Mouse (Mus musculus): ENCODE results near the gene Zfp664. TPM values are rescaled to one million over a fixed set of nuclear protein-coding genes. Genes with fewer than 3 reads are reported as not detected.

Gene Zfp664
- polyA plus RNA-seq (2012), result 36.7 and 48.8 TPM in 2 replicates

DNA sequence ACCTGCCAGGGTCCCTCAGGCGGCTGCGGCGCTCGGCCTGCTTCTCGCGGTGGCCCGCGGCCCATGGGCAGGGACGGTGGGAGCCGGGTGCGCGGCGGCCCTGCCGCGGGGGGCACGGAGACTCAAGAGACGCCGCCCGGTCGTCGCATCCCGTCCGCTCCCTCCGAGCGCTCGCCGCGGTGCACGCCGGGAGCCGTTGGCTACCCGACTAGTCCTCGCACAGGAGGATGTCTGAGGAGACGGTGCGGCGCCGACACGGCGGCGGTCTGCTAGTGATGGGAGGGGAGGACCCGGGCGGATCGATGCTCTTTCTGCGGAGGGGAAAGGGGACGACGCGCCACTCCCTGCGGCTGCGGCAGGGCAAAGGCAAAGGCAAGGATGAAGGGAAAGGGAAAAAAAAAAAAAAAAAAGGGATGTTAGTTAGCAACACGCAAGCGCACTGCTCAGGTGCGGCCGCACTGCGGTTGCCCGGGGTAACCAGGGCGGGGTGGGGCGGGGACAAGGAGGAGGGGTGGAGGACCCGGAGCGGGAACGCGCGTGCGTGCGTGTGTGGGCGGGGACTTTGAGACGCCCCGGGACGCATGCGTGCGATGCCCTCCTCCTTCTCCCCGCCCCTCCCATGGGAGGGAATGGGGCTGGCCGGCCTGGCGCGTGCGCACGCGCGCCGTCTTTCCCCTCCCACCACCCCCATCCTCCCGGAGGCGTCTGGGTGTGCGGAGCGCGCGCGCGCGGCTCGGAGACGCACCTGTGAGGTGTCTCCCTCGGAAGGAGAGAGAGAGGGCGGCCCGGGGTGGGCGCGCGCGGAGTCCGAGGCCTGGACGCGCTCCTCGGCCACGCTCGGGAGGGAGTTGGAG, at the start of gene Zfp664, which contains the start of gene Ccdc92:
Gene Zfp664 (plus strand): TSS at position 679 of the 854 bp plus-strand sequence.
Gene Ccdc92 (minus strand): TSS at position 412 of the 854 bp plus-strand sequence.
- TF ChIP-seq GATA1 (IDR thresholded peaks at IDR 0.05; ENCODE audit: low read length), result no peak

DNA sequence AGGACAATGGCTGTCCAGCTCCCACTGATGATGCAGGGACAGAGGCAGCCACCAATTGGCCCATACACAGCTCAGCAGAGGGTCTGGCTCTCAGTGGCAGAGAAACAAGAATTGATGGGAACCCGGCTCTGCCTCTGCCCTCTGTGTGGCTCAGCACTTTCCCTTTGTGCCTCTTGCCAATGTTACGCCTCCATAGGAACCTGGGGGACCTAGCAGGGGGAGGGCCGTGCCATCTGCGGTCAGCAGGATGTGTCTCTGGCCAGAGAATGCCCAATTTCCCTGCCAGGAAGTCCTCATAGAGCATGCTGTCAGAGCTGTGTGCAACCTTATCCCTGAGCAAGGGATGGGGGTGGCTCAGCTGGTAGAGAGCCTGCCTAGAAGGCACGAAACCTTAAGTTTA, 47.7 kb upstream of the Zfp664 start:
- no peak for TF ChIP-seq GATA1 (IDR thresholded peaks at IDR 0.05; ENCODE audit: low read length)

DNA sequence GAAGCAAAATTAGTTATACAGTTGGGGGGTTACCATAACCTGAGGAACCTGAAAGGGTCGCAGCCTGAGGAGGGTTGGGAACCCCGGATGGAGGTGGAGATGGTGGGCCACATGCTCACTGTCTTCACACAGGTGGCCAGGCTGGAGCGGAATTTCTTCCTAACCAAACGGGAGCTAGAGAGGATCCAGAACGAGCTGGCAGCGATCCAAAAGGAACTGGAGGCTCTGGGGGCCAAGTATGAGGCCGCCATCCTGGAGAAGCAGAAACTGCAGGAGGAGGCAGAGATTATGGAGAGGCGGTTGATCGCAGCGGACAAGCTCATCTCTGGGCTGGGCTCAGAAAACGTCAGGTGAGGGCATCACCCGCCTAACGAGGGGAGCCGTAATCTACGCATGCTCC, 45.4 kb upstream of the Zfp664 start:
- TF ChIP-seq GATA1 (IDR thresholded peaks at IDR 0.05; ENCODE audit: low read length), result no peak

DNA sequence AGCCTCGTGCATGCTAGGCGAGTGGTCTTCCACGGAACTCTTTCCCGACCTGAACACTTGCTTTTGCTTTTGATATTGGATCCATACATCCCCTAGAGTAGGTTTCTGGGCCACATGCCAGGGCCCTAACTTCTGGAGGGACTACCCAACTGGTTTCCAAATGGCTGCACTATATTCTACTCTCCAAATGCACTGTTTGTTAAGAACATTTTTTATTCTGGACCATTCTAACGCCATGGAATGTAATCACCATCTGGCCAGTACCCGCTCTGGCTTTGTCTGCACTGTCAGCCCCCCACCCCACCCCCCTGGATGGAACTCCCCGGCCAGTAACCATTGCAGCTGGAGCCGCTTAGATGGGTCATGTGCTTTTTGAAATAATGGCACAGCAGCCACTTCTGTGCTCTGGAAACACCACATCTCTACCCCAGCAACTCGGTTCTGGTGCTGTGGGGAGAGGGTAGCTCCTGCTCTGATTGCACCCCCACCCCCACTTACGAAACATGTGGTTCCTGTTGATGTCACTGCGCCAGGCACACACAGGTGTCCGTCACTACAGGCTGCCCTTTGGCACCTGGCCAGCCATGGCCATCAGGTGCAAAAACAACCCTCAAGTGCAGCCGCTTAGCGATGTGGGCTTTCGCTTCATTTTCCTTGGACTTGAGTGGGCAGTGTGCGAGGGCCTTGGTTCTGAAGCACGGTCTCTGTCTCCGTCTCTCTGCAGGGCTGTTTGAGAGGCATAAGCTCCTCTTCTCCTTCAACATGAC, 40.2 kb upstream of the Zfp664 start:
- TF ChIP-seq GATA1 (IDR thresholded peaks at IDR 0.05; ENCODE audit: low read length), result no peak

DNA sequence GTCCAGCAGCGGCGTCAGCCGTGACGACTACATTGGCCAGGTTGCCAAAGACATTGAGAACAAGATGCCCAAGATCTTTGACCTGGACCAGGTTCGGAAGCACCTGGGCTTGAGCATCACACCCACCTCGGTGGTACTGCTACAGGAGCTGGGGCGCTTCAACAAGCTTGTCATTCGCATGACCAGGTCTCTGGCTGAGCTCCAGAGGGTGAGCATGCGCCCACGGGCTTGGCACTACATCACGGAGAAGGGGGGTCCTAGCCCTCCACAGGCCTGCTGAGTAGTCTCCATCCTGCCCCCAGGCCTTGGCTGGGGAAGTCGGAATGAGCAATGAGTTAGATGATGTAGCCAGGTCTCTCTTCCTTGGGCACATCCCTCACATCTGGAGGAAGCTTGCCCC, 32.2 kb upstream of the Zfp664 start:
- no peak for TF ChIP-seq GATA1 (IDR thresholded peaks at IDR 0.05; ENCODE audit: low read length)

DNA sequence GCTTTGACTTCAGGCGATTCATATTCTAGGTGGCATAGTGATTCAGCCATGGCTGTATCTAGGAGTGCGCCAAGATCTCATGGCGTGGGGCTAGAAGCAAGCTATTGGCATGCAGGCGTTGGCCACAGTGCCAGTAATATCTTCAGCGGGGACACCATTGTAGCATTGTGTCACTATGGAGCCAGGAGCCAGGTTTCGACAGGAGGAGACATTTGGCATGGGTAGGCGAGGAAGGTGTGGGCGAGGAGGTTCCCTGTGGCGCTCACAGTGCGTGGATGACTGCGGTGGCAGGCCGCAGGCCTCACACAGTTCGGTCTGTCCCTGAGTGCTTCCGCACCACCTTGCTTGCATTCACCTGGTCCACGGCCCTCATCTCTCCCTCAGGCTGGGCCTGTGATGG, 27.3 kb upstream of the Zfp664 start:
- TF ChIP-seq GATA1 (IDR thresholded peaks at IDR 0.05; ENCODE audit: low read length), result no peak

DNA sequence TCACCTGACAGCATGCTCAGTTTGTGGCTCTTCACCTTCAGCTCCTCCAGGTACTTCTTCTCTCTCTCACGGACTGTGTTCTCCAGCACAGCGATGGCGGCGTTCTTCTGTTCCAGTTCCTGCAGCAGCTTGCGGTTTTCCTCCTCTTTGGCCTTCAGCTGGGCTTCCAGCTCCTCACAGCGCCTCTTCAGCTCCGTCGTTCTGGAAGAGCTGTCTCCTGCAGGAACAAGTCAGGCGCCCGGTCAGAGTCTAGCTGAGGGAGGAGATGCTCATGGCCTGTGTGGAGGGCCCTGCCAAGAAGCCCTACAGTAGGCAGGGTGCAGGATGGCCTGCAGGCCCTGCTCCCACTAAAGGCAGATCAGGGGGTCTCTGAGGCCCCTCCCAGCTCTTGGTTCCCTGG, 26.4 kb upstream of the Zfp664 start:
- no peak for TF ChIP-seq GATA1 (IDR thresholded peaks at IDR 0.05; ENCODE audit: low read length)

DNA sequence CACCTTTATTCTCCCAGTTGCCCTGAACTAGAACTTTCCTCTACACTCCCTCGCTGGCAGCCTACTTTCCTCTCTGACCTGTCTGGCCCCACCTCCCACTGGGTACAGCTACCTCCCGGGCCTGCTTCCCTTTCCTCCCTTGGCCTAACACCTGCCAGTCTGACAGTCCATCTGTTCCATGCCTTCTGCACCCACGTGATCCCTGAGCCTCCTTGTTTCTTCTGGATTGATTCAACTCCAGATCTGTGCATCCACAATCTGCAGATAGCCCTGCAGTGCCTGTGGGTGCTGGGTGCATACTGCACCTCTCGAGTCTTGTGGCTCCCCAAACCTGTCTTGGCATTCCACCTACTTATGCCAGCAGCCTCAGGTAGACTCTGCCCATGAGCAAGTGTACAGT, 25.9 kb upstream of the Zfp664 start:
- TF ChIP-seq GATA1 (IDR thresholded peaks at IDR 0.05; ENCODE audit: low read length), result no peak

DNA sequence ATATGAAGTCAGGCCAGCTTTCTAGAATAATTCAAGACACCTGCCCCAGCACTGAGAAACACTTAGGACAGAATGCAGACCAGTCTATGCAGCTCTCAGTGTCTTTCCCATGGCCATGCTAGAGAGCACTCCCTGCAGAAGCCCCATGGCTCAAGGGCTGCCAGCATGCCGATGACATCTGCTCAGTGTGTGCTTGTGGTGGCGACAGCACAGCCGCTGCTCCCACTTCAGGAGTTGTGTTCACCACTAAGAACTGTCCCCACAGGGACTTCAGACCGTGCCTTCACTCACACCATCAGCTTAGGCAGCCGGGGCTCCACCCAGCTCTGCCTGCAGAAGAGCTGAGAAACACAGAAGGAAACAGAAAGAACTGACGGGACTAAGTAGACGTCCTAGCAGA, 22.3 kb upstream of the Zfp664 start:
- no peak for TF ChIP-seq GATA1 (IDR thresholded peaks at IDR 0.05; ENCODE audit: low read length)

DNA sequence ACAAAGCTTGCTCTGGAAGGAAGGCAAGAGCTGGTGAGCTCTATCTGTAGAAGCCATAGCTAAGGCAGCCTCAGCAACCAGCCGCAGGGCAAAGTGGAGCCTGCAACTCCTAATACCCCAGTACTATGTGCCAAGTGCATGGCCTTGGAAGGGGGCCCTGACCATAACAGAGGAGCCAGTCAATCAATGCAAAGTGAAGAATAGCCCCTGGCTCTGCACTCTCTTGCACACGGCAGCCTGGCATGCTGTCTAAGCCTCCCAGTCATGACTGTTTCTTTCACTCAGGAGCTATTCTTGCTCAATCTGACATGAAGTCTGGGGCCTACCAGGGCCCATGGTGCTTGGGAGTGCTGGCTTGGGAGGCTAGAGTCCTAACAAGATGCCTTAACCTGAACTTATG, 21.8 kb upstream of the Zfp664 start:
- TF ChIP-seq GATA1 (IDR thresholded peaks at IDR 0.05; ENCODE audit: low read length), result no peak

DNA sequence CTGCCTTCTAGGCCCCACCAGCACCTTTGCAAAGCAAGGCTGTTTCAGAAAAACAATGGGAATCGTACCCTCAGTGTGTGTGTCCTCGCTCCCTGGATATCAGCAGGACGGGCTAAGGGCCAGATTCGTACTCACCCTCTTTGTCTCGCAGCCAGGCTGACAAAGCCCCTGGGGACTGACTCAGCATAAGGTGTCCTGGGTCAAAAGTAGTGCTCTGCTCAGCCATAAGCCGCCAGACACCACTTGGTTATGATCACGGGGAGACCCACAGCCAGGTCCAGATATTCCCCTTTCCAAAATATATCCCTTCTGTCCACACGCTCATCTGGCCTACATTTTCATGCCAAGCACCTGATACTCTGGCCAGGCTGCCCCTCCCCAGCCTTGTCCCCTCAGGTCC, 19.1 kb upstream of the Zfp664 start:
- no peak for TF ChIP-seq GATA1 (IDR thresholded peaks at IDR 0.05; ENCODE audit: low read length)

DNA sequence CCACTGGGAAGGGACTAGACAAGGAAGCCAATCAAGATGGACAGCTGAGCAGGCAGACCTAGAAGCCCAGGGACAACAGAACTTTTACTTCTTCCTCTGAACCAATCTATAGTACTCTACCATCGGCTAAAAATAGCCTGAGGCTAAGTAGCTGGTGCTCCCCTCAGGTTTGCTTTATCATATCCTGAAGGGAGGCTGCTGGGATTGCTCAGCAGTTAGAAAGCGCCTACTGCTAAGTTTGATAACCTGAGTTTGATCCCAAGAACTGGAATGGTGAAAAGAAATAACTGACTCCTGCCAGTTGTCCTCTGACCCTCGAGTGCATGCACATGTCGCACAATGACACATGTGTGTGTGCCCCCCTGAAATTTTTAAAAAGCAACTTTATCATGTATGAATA, 17.6 kb upstream of the Zfp664 start:
- TF ChIP-seq GATA1 (IDR thresholded peaks at IDR 0.05; ENCODE audit: low read length), result no peak

DNA sequence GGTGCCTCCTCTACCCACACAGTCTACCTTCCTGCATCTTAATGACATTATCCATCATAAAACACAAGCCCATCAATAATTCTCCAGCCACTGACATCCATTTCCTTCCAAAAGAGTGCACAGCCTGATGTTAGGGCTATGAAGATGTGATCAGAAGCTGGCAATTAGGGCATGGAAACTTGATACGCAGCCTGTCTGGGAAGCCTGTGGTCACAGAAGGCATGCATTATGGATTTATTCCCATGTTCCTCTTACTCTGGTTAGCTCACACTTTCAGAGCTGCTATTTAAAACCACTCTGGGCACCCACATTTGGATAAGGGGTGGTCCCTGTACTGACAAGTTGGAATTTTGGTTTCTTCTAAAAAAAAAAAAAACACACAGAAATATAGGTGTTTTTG, 15.5 kb upstream of the Zfp664 start:
- no peak for TF ChIP-seq GATA1 (IDR thresholded peaks at IDR 0.05; ENCODE audit: low read length)

DNA sequence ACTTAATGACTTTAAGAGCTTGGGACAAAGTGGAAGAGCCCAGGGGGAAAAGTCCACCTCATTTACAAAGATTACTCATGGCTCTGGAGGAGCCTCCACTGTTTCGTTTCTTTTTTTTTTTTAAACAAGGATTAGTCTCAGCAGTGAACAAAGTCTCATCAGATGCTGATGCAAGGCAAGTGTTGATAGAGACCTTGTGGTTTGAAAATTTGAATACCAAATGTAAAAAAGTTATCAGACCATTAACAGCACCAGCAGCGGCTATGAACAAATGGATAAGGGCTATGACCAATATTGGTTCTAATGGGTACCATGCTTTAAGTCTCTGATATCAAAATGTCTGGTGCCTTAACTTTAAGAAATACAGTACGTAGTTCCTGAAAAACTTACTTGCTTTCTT, 13.5 kb upstream of the Zfp664 start:
- no peak for TF ChIP-seq GATA1 (IDR thresholded peaks at IDR 0.05; ENCODE audit: low read length)

DNA sequence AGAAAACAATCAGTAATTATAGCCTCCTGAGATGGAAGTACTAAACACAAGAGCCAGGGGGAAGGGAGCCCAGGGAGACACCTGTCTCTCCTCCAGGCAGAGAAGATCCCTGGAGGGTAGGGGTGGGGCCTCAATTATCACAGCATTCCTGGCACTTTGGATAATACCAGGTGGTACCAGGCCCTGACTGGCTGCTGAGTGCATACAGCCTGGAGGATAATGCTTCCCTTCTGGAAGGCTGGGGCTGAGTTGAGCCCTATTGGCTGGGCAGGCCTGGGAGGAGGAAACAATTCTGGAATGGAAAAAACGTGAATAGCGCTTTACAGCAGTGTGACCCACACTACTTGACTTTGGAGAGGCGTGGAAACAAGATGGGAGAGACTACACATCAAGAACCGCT, 10.9 kb upstream of the Zfp664 start:
- no peak for TF ChIP-seq GATA1 (IDR thresholded peaks at IDR 0.05; ENCODE audit: low read length)

DNA sequence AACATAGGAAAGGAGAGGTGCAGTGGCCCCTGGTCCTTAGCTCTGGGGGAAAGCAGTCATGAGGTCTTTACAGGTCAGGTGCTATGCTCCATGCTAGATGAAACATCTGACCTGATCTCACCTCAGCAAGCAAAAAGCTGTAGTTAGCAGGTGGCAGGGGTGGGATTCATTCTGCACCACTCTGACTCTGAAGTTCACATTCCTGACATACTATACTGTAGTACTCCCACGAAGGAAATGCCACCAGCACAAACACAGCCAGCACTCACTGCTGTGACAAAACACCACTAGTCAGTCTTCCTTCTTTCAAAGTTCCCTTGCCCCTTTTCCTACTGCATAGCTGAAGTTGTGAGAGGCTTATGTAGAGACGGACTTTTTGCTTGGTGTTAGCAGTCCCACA, 10.2 kb upstream of the Zfp664 start:
- TF ChIP-seq GATA1 (IDR thresholded peaks at IDR 0.05; ENCODE audit: low read length), result no peak

DNA sequence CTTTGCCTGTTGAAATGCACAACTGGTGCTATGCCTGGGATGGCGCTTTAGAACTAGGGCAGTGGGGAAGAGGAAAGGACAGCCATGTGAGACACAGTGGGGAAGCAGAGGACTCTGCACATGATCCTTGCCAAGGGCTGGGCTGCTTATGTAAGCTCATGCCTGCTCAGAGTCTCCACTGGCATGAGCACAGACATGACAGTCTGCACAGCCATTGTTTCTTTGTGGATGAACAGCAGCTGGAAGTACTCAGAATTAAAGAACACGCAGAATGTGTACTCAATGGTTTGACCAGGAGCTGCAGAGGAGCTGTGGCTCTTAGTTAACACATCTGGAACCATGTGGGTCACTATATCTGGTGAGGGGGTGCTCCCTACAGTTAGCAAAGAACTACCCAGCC, 9.4 kb upstream of the Zfp664 start:
- no peak for TF ChIP-seq GATA1 (IDR thresholded peaks at IDR 0.05; ENCODE audit: low read length)

All from G1E-ER4 (cell line).